Mouse (Mus musculus): ENCODE results near the gene Tlr9. TPM values are rescaled to one million over a fixed set of nuclear protein-coding genes. Genes with fewer than 3 reads are reported as not detected.
A peak's percentile ranks its signal among the peaks of the same experiment; 100 is the strongest.

The Tlr9 gene
- polyA plus RNA-seq, 1 experiment from 2014 or later: 0.12 TPM

GRCm38 (mm10) chr9:106227790-106228429 is 5.5 kb downstream of the Tlr9 start:
- no peak overlapping the region for H3K9ac ChIP-seq (replicated peaks; ENCODE audit: low read depth)
- no peak overlapping the region for H3K27ac ChIP-seq (ENCODE audit: low read length)
- ATAC-seq (peak; percentile 27), DNase-seq (ENCODE audit: low spot score) (peak; percentile 69)
- 38% methylated on average over 8 of the region's 8 CpGs for WGBS
- no peak overlapping the region for H3K4me3 ChIP-seq (ENCODE audit: low read depth, low read length)
- H3K4me1 ChIP-seq (ENCODE audit: insufficient read depth, low read depth, low read length): peaks cover 6% of the 10 kb centered on the region; the same call in 1 of the 2 replicates
- TF ChIP-seq EP300 (IDR thresholded peaks at IDR 0.05) (peak; percentile 65; the same call in 1 of the 2 replicates), CTCF (IDR thresholded peaks at IDR 0.05) (no peak)
- no peak overlapping the region for H3K4me2 ChIP-seq (replicated peaks; ENCODE audit: low read depth, low read length)
- no peaks in the 10 kb centered on the region for H3K27me3 ChIP-seq (replicated peaks; ENCODE audit: insufficient read depth, low read length)
- H3K36me3 ChIP-seq (ENCODE audit: insufficient read depth, low read length): peaks cover 3% of the 10 kb centered on the region; the same call in 1 of the 2 replicates
- H3K9me3 ChIP-seq (ENCODE audit: low read length): no peaks in the 10 kb centered on the region

GRCm38 (mm10) chr9:106230051-106230733 is 7.8 kb downstream of the Tlr9 start:
- DNase-seq (ENCODE audit: low spot score) (peak; percentile 29), ATAC-seq (no peak)
- Histone ChIP-seq H3K9me3 (ENCODE audit: low read length) (no peaks in the 10 kb centered on the region), H3K27me3 (replicated peaks; ENCODE audit: insufficient read depth, low read length) (no peaks in the 10 kb centered on the region), H3K27ac (ENCODE audit: low read length) (no peak overlapping the region), H3K4me2 (replicated peaks; ENCODE audit: low read depth, low read length) (no peak overlapping the region), H3K4me3 (ENCODE audit: low read depth, low read length) (no peak overlapping the region), H3K9ac (replicated peaks; ENCODE audit: low read depth) (no peak overlapping the region), H3K36me3 (ENCODE audit: insufficient read depth, low read length) (peaks cover 26% of the 10 kb centered on the region; the same call in 1 of the 2 replicates), H3K4me1 (ENCODE audit: insufficient read depth, low read depth, low read length) (peaks cover 6% of the 10 kb centered on the region; the same call in 1 of the 2 replicates)
- no peak for TF ChIP-seq EP300 (IDR thresholded peaks at IDR 0.05)
- 69% methylated on average over 9 of the region's 9 CpGs for WGBS

GRCm38 (mm10) chr9:106230734-106231106 is 8.3 kb downstream of the Tlr9 start:
- 34% methylated on average over 3 of the region's 3 CpGs for WGBS

GRCm38 (mm10) chr9:106231220-106231619 is 8.8 kb downstream of the Tlr9 start:
- peak; percentile 47 for DNase-seq (ENCODE audit: low spot score)
- 60% methylated on average over 7 of the region's 7 CpGs for WGBS
- H3K9ac ChIP-seq (replicated peaks; ENCODE audit: low read depth): no peak overlapping the region

More at GRCm38 (mm10) chr9:106230734-106231106, 8.3 kb downstream of the Tlr9 start:
- ATAC-seq: no peak
- no peak overlapping the region for H3K27ac ChIP-seq (ENCODE audit: low read length)
- peaks cover 31% of the 10 kb centered on the region; the same call in 1 of the 2 replicates for H3K36me3 ChIP-seq (ENCODE audit: insufficient read depth, low read length)
- H3K4me2 ChIP-seq (replicated peaks; ENCODE audit: low read depth, low read length): no peak overlapping the region
- no peak overlapping the region for H3K4me3 ChIP-seq (ENCODE audit: low read depth, low read length)
- peak; percentile 47 for DNase-seq (ENCODE audit: low spot score)
- no peaks in the 10 kb centered on the region for H3K9me3 ChIP-seq (ENCODE audit: low read length)
- H3K4me1 ChIP-seq (ENCODE audit: insufficient read depth, low read depth, low read length): peaks cover 6% of the 10 kb centered on the region; the same call in 1 of the 2 replicates
- TF ChIP-seq CTCF (IDR thresholded peaks at IDR 0.05) (peak; percentile 52), EP300 (IDR thresholded peaks at IDR 0.05) (no peak)
- H3K9ac ChIP-seq (replicated peaks; ENCODE audit: low read depth): no peak overlapping the region
- no peaks in the 10 kb centered on the region for H3K27me3 ChIP-seq (replicated peaks; ENCODE audit: insufficient read depth, low read length)

GRCm38 (mm10) chr9:106231816-106232215 is 9.4 kb downstream of the Tlr9 start:
- Histone ChIP-seq H3K27ac (ENCODE audit: low read length) (0 out of 2 replicates have a peak overlapping the region, but pooled peaks have one; percentile 32), H3K4me1 (ENCODE audit: insufficient read depth, low read depth, low read length) (no peaks in the 10 kb centered on the region; the same call in none of the 2 replicates), H3K27me3 (replicated peaks; ENCODE audit: insufficient read depth, low read length) (no peaks in the 10 kb centered on the region), H3K9ac (replicated peaks; ENCODE audit: low read depth) (no peak overlapping the region), H3K36me3 (ENCODE audit: insufficient read depth, low read length) (peaks cover 31% of the 10 kb centered on the region; the same call in 1 of the 2 replicates), H3K9me3 (ENCODE audit: low read length) (no peaks in the 10 kb centered on the region), H3K4me3 (ENCODE audit: low read depth, low read length) (no peak overlapping the region), H3K4me2 (replicated peaks; ENCODE audit: low read depth, low read length) (no peak overlapping the region)
- WGBS: 72% methylated on average over 4 of the region's 4 CpGs
- DNase-seq (ENCODE audit: low spot score) (no peak), ATAC-seq (no peak)
- TF ChIP-seq CTCF (IDR thresholded peaks at IDR 0.05) (peak; percentile 24), EP300 (IDR thresholded peaks at IDR 0.05) (no peak)

More at GRCm38 (mm10) chr9:106231220-106231619, 8.8 kb downstream of the Tlr9 start:
- peak; percentile 51 for ATAC-seq
- no peaks in the 10 kb centered on the region for H3K9me3 ChIP-seq (ENCODE audit: low read length)
- peaks cover 3% of the 10 kb centered on the region for H3K4me1 ChIP-seq (ENCODE audit: insufficient read depth, low read depth, low read length)
- 0 out of 2 replicates have a peak overlapping the region, but pooled peaks have one; percentile 32 for H3K27ac ChIP-seq (ENCODE audit: low read length)
- H3K4me3 ChIP-seq (ENCODE audit: low read depth, low read length): no peak overlapping the region
- H3K4me2 ChIP-seq (replicated peaks; ENCODE audit: low read depth, low read length): no peak overlapping the region
- no peaks in the 10 kb centered on the region for H3K27me3 ChIP-seq (replicated peaks; ENCODE audit: insufficient read depth, low read length)
- peaks cover 31% of the 10 kb centered on the region; the same call in 1 of the 2 replicates for H3K36me3 ChIP-seq (ENCODE audit: insufficient read depth, low read length)
- TF ChIP-seq EP300 (IDR thresholded peaks at IDR 0.05) (peak; percentile 42), CTCF (IDR thresholded peaks at IDR 0.05) (no peak)

- H3K36me3 ChIP-seq (ENCODE audit: insufficient read depth, low read length): peaks cover 37% of the 10 kb centered on the region
Measured at GRCm38 (mm10) chr9:106232956-106233355, 10.6 kb downstream of the Tlr9 start.

More at GRCm38 (mm10) chr9:106232956-106233355, 10.6 kb downstream of the Tlr9 start:
- no peak overlapping the region for H3K4me3 ChIP-seq (ENCODE audit: low read depth, low read length)
- H3K9ac ChIP-seq (replicated peaks; ENCODE audit: low read depth): no peak overlapping the region
- H3K27ac ChIP-seq (ENCODE audit: low read length): no peak overlapping the region
- H3K4me2 ChIP-seq (replicated peaks; ENCODE audit: low read depth, low read length): no peak overlapping the region
- no peak for TF ChIP-seq CTCF (IDR thresholded peaks at IDR 0.05)
- no peak for TF ChIP-seq EP300 (IDR thresholded peaks at IDR 0.05)
- H3K27me3 ChIP-seq (replicated peaks; ENCODE audit: insufficient read depth, low read length): no peaks in the 10 kb centered on the region
- H3K4me1 ChIP-seq (ENCODE audit: insufficient read depth, low read depth, low read length): peaks cover 7% of the 10 kb centered on the region
- ATAC-seq (no peak), DNase-seq (ENCODE audit: low spot score) (no peak)
- 94% methylated on average over 3 of the region's 3 CpGs for WGBS
- no peaks in the 10 kb centered on the region for H3K9me3 ChIP-seq (ENCODE audit: low read length)
